Mouse (Mus musculus): ENCODE results near the gene Arhgef12. TPM values are rescaled to one million over a fixed set of nuclear protein-coding genes. Genes with fewer than 3 reads are reported as not detected.

The Arhgef12 gene
- total and polyA plus RNA-seq, 3 experiments = 11.8 to 33.5 (median 14.7) TPM

- Histone ChIP-seq H3K27ac (ENCODE audit: control insufficient read depth, low read depth, low read length) (no peak overlapping the region), H3K9me3 (replicated peaks; ENCODE audit: insufficient read depth, low read length) (no peaks in the 10 kb centered on the region), H3K4me1 (ENCODE audit: control insufficient read depth in 1 of 2, insufficient read depth in 2 of 2, low read length in 2 of 2) (0 out of 4 replicates have a peak, but pooled peaks cover 0 to 2% of the 10 kb centered on the region in 2 experiments), H3K4me3 (ENCODE audit: control insufficient read depth in 1 of 2, insufficient read depth in 1 of 2, low read depth in 2 of 2, low read length in 2 of 2) (no peak overlapping the region), H3K36me3 (ENCODE audit: control insufficient read depth in 1 of 2, insufficient read depth in 2 of 2, low read length in 2 of 2) (0 out of 4 replicates have a peak, but pooled peaks cover 0 to 2% of the 10 kb centered on the region in 2 experiments), H3K27me3 (ENCODE audit: control insufficient read depth in 1 of 2, insufficient read depth in 2 of 2, low read length in 2 of 2) (no peaks in the 10 kb centered on the region), H3K9ac (ENCODE audit: control insufficient read depth, low read depth, low read length, poor library complexity, severe bottlenecking) (no peak overlapping the region), H3K79me2 (ENCODE audit: control insufficient read depth, insufficient read depth, low read length, poor library complexity) (peaks cover 8% of the 10 kb centered on the region; the same call in 1 of the 2 replicates)
- no peak for TF ChIP-seq JUND (IDR thresholded peaks at IDR 0.05; ENCODE audit: low read depth, low read length)
- TF ChIP-seq ELF1 (IDR thresholded peaks at IDR 0.05; ENCODE audit: low read depth, low read length) = no peak
- TF ChIP-seq HCFC1 (IDR thresholded peaks at IDR 0.05; ENCODE audit: low read depth, low read length) = no peak
- TF ChIP-seq EP300 (IDR thresholded peaks at IDR 0.05; ENCODE audit: low read depth in 1 of 2, low read length in 2 of 2) = no peak
- no peak for TF ChIP-seq TBP (IDR thresholded peaks at IDR 0.05; ENCODE audit: low read depth, low read length)
- no peak for TF ChIP-seq CHD1 (IDR thresholded peaks at IDR 0.05; ENCODE audit: low read depth, low read length)
- no peak for DNase-seq (ENCODE audit: low read depth, low spot score)
Measured at GRCm38 (mm10) chr9:43065231-43065630, 41.8 kb downstream of the Arhgef12 start.

- Histone ChIP-seq H3K4me3 (ENCODE audit: control insufficient read depth in 1 of 2, insufficient read depth in 1 of 2, low read depth in 2 of 2, low read length in 2 of 2) (no peak overlapping the region), H3K9me3 (replicated peaks; ENCODE audit: insufficient read depth, low read length) (no peaks in the 10 kb centered on the region), H3K4me1 (ENCODE audit: control insufficient read depth in 1 of 2, insufficient read depth in 2 of 2, low read length in 2 of 2) (no peaks in the 10 kb centered on the region), H3K36me3 (ENCODE audit: control insufficient read depth in 1 of 2, insufficient read depth in 2 of 2, low read length in 2 of 2) (no peaks in the 10 kb centered on the region), H3K27ac (ENCODE audit: control insufficient read depth, low read depth, low read length) (no peak overlapping the region), H3K27me3 (ENCODE audit: control insufficient read depth in 1 of 2, insufficient read depth in 2 of 2, low read length in 2 of 2) (no peaks in the 10 kb centered on the region), H3K9ac (ENCODE audit: control insufficient read depth, low read depth, low read length, poor library complexity, severe bottlenecking) (no peak overlapping the region), H3K79me2 (ENCODE audit: control insufficient read depth, insufficient read depth, low read length, poor library complexity) (peaks cover 2% of the 10 kb centered on the region; the same call in 1 of the 2 replicates)
- TF ChIP-seq NELFE (IDR thresholded peaks at IDR 0.05; ENCODE audit: low read depth, low read length) = no peak
- TF ChIP-seq RCOR1 (IDR thresholded peaks at IDR 0.05; ENCODE audit: low read depth, low read length) = no peak
- no peak for TF ChIP-seq MXI1 (IDR thresholded peaks at IDR 0.05; ENCODE audit: low read depth, low read length)
- TF ChIP-seq MYC (IDR thresholded peaks at IDR 0.05; ENCODE audit: low read depth, low read length) = no peak
- no peak for TF ChIP-seq GATA1 (IDR thresholded peaks at IDR 0.05; ENCODE audit: low read depth, low read length)
- TF ChIP-seq BHLHE40 (IDR thresholded peaks at IDR 0.05; ENCODE audit: borderline replicate concordance, low read depth, low read length) = no peak
- TF ChIP-seq GABPA (IDR thresholded peaks at IDR 0.05; ENCODE audit: low read depth, low read length) = no peak
- no peak for TF ChIP-seq CHD2 (IDR thresholded peaks at IDR 0.05; ENCODE audit: low read length)
- no peak for TF ChIP-seq ETS1 (IDR thresholded peaks at IDR 0.05; ENCODE audit: low read depth, low read length)
- DNase-seq (ENCODE audit: low read depth, low spot score) = no peak
Measured at GRCm38 (mm10) chr9:43061545-43061944, 45.5 kb downstream of the Arhgef12 start.

GRCm38 (mm10) chr9:43050391-43050790 is 56.6 kb downstream of the Arhgef12 start:
- no peak overlapping the region for H3K4me3 ChIP-seq (ENCODE audit: control insufficient read depth in 1 of 2, insufficient read depth in 1 of 2, low read depth in 2 of 2, low read length in 2 of 2)
- TF ChIP-seq HCFC1 (IDR thresholded peaks at IDR 0.05; ENCODE audit: low read depth, low read length) (no peak), TAL1 (IDR thresholded peaks at IDR 0.05; ENCODE audit: low read length) (no peak), MYC (IDR thresholded peaks at IDR 0.05; ENCODE audit: low read depth, low read length) (no peak), MAFK (IDR thresholded peaks at IDR 0.05; ENCODE audit: borderline replicate concordance, low read depth, low read length) (no peak), RCOR1 (IDR thresholded peaks at IDR 0.05; ENCODE audit: low read depth, low read length) (no peak), TCF12 (IDR thresholded peaks at IDR 0.05; ENCODE audit: low read depth, low read length) (no peak), UBTF (IDR thresholded peaks at IDR 0.05; ENCODE audit: borderline replicate concordance, insufficient read depth, low read depth, low read length) (no peak), ZKSCAN1 (IDR thresholded peaks at IDR 0.05; ENCODE audit: low read depth, low read length) (no peak), JUND (IDR thresholded peaks at IDR 0.05; ENCODE audit: low read depth, low read length) (no peak), ZNF384 (IDR thresholded peaks at IDR 0.05; ENCODE audit: low read depth, low read length) (no peak), RAD21 (IDR thresholded peaks at IDR 0.05; ENCODE audit: low read depth, low read length) (no peak)
- H3K36me3 ChIP-seq (ENCODE audit: control insufficient read depth in 1 of 2, insufficient read depth in 2 of 2, low read length in 2 of 2) = peaks cover 0 to 7% of the 10 kb centered on the region in 2 experiments; a peak in 1 of 4 replicates
- no peak overlapping the region for H3K9ac ChIP-seq (ENCODE audit: control insufficient read depth, low read depth, low read length, poor library complexity, severe bottlenecking)
- DNase-seq (ENCODE audit: low read depth, low spot score) = no peak
- no peak overlapping the region for H3K27ac ChIP-seq (ENCODE audit: control insufficient read depth, low read depth, low read length)
- no peaks in the 10 kb centered on the region for H3K27me3 ChIP-seq (ENCODE audit: control insufficient read depth in 1 of 2, insufficient read depth in 2 of 2, low read length in 2 of 2)
- no peaks in the 10 kb centered on the region for H3K4me1 ChIP-seq (ENCODE audit: control insufficient read depth in 1 of 2, insufficient read depth in 2 of 2, low read length in 2 of 2)
- H3K79me2 ChIP-seq (ENCODE audit: control insufficient read depth, insufficient read depth, low read length, poor library complexity) = no peaks in the 10 kb centered on the region; the same call in none of the 2 replicates
- H3K9me3 ChIP-seq (replicated peaks; ENCODE audit: insufficient read depth, low read length) = no peaks in the 10 kb centered on the region

All from MEL (cell line).